ENCODE assay signal across 21 mouse cellular contexts in the genomic region with DNA sequence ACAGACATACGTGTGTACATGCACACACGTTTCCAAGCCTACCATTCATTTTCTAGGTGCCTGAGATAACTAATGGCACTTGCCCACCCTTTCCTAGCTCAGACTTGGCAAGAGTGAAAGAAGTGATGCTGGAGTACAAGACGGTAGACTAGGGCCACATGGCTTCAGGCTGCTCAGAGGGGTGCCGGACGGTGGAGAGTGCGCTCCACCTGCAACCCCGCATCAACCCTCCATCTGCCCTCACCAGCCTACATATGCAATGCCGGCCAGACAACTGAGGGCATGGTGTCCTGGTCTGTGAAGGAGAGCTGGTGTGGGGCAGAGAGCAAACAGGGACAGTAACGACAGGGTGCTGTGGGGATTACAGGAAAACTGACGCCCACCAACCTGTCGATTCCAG. TPM values are rescaled to one million over a fixed set of nuclear protein-coding genes. Genes with fewer than 3 reads are reported as not detected.
DNase-seq lines count a peak whose midpoint lies in the region; TF ChIP-seq lines count a peak whose summit lies in the region.
"Had no signal": no experiment of that assay in that cellular context is flagged by ENCODE, and none has a peak within 500 bp of the region (broad histone marks: within the 10 kb centered on the region; RNA-seq: fewer than 3 reads in every experiment).

No protein-coding gene starts in this region.

- H3K27me3 ChIP-seq in cerebellum, adult 2 months (ENCODE audit: control insufficient read depth, insufficient read depth, low read length) = no peaks in the 10 kb centered on the region
- H3K27me3 ChIP-seq: forebrain, embryonic 13.5 days; heart, embryonic 12.5 days; heart, embryonic 15.5 days; hindbrain, embryonic 13.5 days; intestine, embryonic 15.5 days had no signal

- peak; percentile 33 to 37 for DNase-seq in cerebellum, adult 2 months
- DNase-seq in cerebellum, adult 11-12 months = no peak
- no peak for DNase-seq in layer of hippocampus, adult 2 months (ENCODE audit: low spot score in 2 of 2)
- DNase-seq in layer of hippocampus, adult 9-10 months (ENCODE audit: low spot score) = no peak
- DNase-seq in brain, adult 2 months (ENCODE audit: low read depth, low spot score) = peak; percentile 35
- DNase-seq in gastrocnemius, postnatal 4 days (ENCODE audit: low spot score in 2 of 2) = no peak
- DNase-seq: adrenal gland, adult 8-10 months; adrenal gland, postnatal 25 days; cerebellum, adult 8-10 months; gastrocnemius, adult 2 months; gastrocnemius, postnatal 14 days; heart, adult 18-20 months; heart, postnatal 10 days; heart, postnatal 36 days had no signal

- H3K4me3 ChIP-seq in cerebellum, adult 2 months (replicated peaks; ENCODE audit: insufficient read depth, low read depth, low read length) = no peak overlapping the region
- H3K4me3 ChIP-seq in layer of hippocampus, adult 2 months = no peak overlapping the region
- H3K4me3 ChIP-seq: forebrain, embryonic 10.5 days; forebrain, embryonic 13.5 days; gastrocnemius, adult 2 months; heart, embryonic 12.5 days; heart, embryonic 15.5 days; hindbrain, embryonic 10.5 days; hindbrain, embryonic 13.5 days; intestine, embryonic 15.5 days had no signal

- no peak for TF ChIP-seq POLR2A in cerebellum, adult 2 months (IDR thresholded peaks at IDR 0.05; ENCODE audit: borderline replicate concordance, insufficient read depth, low read length)

- H3K27ac ChIP-seq in cerebellum, adult 2 months (ENCODE audit: insufficient read depth, low read length) = no peak overlapping the region
- 0 out of 2 replicates have a peak overlapping the region, but pooled peaks have one; percentile 14 for H3K27ac ChIP-seq in layer of hippocampus, adult 2 months
- H3K27ac ChIP-seq: forebrain, embryonic 10.5 days; forebrain, embryonic 13.5 days; heart, embryonic 15.5 days; hindbrain, embryonic 10.5 days; hindbrain, embryonic 13.5 days; intestine, embryonic 15.5 days had no signal

- no peak for TF ChIP-seq CTCF in cerebellum, adult 2 months (IDR thresholded peaks at IDR 0.05; ENCODE audit: borderline replicate concordance, insufficient read depth, low read depth, low read length)
- no peak for TF ChIP-seq CTCF in layer of hippocampus, adult 2 months (conservative IDR thresholded peaks at IDR 0.05)

- H3K4me1 ChIP-seq in cerebellum, adult 2 months (ENCODE audit: control insufficient read depth, insufficient read depth, low read length) = peaks cover 27% of the 10 kb centered on the region
- H3K4me1 ChIP-seq: forebrain, embryonic 13.5 days had no signal

- WGBS in cerebellum, adult 2 months = 38% methylated on average over 11 of the region's 11 CpGs

RNA-seq across cellular contexts. Expression of gene Tex2, which starts 22.0 kb away (rescaled TPM):
- 71.3 and 79.6 TPM in 2 replicates for polyA plus RNA-seq in cerebellum, adult 2 months (2012; rRNA removed)
- total RNA-seq in layer of hippocampus, adult 2 months (2021) = 100 to 1,000 TPM; 144 TPM
- total RNA-seq in gastrocnemius, postnatal 4 days (2021) = 10 to 100 TPM; 20.1 to 21.7 TPM

Comparison
In these comparisons a context has a peak if more than half of its experiments do, and no peak if none do; other contexts are left out.
1. DNase-seq: peak in cerebellum, adult 2 months (2 of 2) and brain, adult 2 months (single experiment); none in cerebellum, adult 11-12 months (single experiment), layer of hippocampus, adult 2 months (0 of 2), layer of hippocampus, adult 9-10 months (single experiment) and gastrocnemius, postnatal 4 days (0 of 2).
2. RNA of gene Tex2, which starts 22.0 kb away (total RNA-seq): 144 TPM in layer of hippocampus, adult 2 months; 20.1 to 21.7 TPM in gastrocnemius, postnatal 4 days; every median in the first group is over 4 times any median in the second.